Mouse (Mus musculus): ENCODE measurements around the gene Vkorc1. TPM values are rescaled to one million over a fixed set of nuclear protein-coding genes. Genes with fewer than 3 reads are reported as not detected.
A peak's percentile ranks its signal among the peaks of the same experiment; 100 is the strongest.

The Vkorc1 gene
- total RNA-seq, 2 experiments from 2014 or later, result 7.5 to 9.9 TPM

- peak; percentile 92 for DNase-seq (ENCODE audit: low spot score)
Measured at GRCm38 (mm10) chr7:127876467-127877348, 18.7 kb downstream of the Vkorc1 start, which contains the start of gene Zfp668. TSS of gene Zfp668 (minus strand) at chr7:127876828.

GRCm38 (mm10) chr7:127876041-127876466 lies 19.4 kb downstream of the Vkorc1 start, which contains the start of gene Zfp646:
TSS of gene Zfp646 (plus strand) at chr7:127876221.
- DNase-seq (ENCODE audit: low spot score), result peak; percentile 66

- peak; percentile 90 for DNase-seq (ENCODE audit: low spot score)
Measured at GRCm38 (mm10) chr7:127875627-127876001, 19.8 kb downstream of the Vkorc1 start.

GRCm38 (mm10) chr7:127874812-127875626 lies 20.4 kb downstream of the Vkorc1 start:
- DNase-seq (ENCODE audit: low spot score), result no peak

GRCm38 (mm10) chr7:127870136-127870821 lies 25.1 kb downstream of the Vkorc1 start:
- no peak for DNase-seq (ENCODE audit: low spot score)

GRCm38 (mm10) chr7:127869149-127869810 lies 26.1 kb downstream of the Vkorc1 start:
- peak; percentile 59 for DNase-seq (ENCODE audit: low spot score)

- DNase-seq (ENCODE audit: low spot score), result no peak
Measured at GRCm38 (mm10) chr7:127867641-127868040, 27.8 kb downstream of the Vkorc1 start.

- no peak for DNase-seq (ENCODE audit: low spot score)
Measured at GRCm38 (mm10) chr7:127866434-127866833, 29.0 kb downstream of the Vkorc1 start.

- no peak for DNase-seq (ENCODE audit: low spot score)
Measured at GRCm38 (mm10) chr7:127858258-127858657, 37.2 kb downstream of the Vkorc1 start.

GRCm38 (mm10) chr7:127850906-127851305 lies 44.5 kb downstream of the Vkorc1 start:
- peak; percentile 52 for DNase-seq (ENCODE audit: low spot score)

- DNase-seq (ENCODE audit: low spot score), result peak; percentile 26
Measured at GRCm38 (mm10) chr7:127849973-127850875, 45.2 kb downstream of the Vkorc1 start.

Other genes with a start within 250 kb of the Vkorc1 start
- 10 to 100 TPM; 26.2 to 37.9 TPM for gene Bcl7c, start 186.7 kb downstream of the Vkorc1 start, total RNA-seq (2021)
- gene Ctf1, start 182.9 kb downstream of the Vkorc1 start, total RNA-seq (2021), result 10 to 100 TPM; 17.3 to 17.5 TPM
- gene Ctf2, start 163.5 kb downstream of the Vkorc1 start, total RNA-seq (2021), result not detected
- 1 to 10 TPM; 1.4 to 1.7 TPM for gene Fbxl19, start 151.1 kb downstream of the Vkorc1 start, total RNA-seq (2021)
- 10 to 100 TPM; 11.4 TPM for gene Orai3, start 125.8 kb downstream of the Vkorc1 start, total RNA-seq (2021)
- 10 to 100 TPM; 16.2 to 17.6 TPM for gene Setd1a, start 118.9 kb downstream of the Vkorc1 start, total RNA-seq (2021)
- 1 to 10 TPM in 1 of 2 experiments, under 1 TPM in 1; 0.78 to 2.0 TPM for gene Gm49388, start 110.0 kb downstream of the Vkorc1 start, total RNA-seq (2021)
- 1 to 10 TPM; 4.2 TPM for gene Hsd3b7, start 95.0 kb downstream of the Vkorc1 start, total RNA-seq (2021)
- gene Stx4a, start 71.3 kb downstream of the Vkorc1 start, total RNA-seq (2021), result 10 to 100 TPM; 46.4 to 56.7 TPM
- gene Stx1b, start 71.1 kb downstream of the Vkorc1 start, total RNA-seq (2021), result 1 to 10 TPM in 1 of 2 experiments, under 1 TPM in 1; 0.74 to 1.2 TPM
- 10 to 100 TPM; 12.4 to 12.6 TPM for gene Zfp646, start 19.4 kb downstream of the Vkorc1 start, total RNA-seq (2021)
- 1 to 10 TPM; 3.2 to 4.1 TPM for gene Zfp668, start 18.8 kb downstream of the Vkorc1 start, total RNA-seq (2021)
- gene Prss53, start 4.6 kb downstream of the Vkorc1 start, total RNA-seq (2021), result 1 to 10 TPM; 1.9 TPM
- not detected for gene Gm21974, start 163 bp downstream of the Vkorc1 start, total RNA-seq (2021)
- 100 to 1,000 TPM; 169 to 173 TPM for gene Bckdk, start 8.5 kb upstream of the Vkorc1 start, total RNA-seq (2021)
- gene Kat8, start 16.9 kb upstream of the Vkorc1 start, total RNA-seq (2021), result 10 to 100 TPM; 23.1 to 24.7 TPM
- not detected for gene Prss8, start 34.5 kb upstream of the Vkorc1 start, total RNA-seq (2021)
- 1 to 10 TPM; 6.1 to 7.1 TPM for gene Prss36, start 51.1 kb upstream of the Vkorc1 start, total RNA-seq (2021)
- 10 to 100 TPM; 83.3 to 92.1 TPM for gene Fus, start 71.8 kb upstream of the Vkorc1 start, total RNA-seq (2021)
- under 1 TPM; 0.16 to 0.55 TPM for gene Pycard, start 98.2 kb upstream of the Vkorc1 start, total RNA-seq (2021)
- gene Trim72, start 108.3 kb upstream of the Vkorc1 start, total RNA-seq (2021), result 100 to 1,000 TPM; 195 to 222 TPM
- gene Itgam, start 167.0 kb upstream of the Vkorc1 start, total RNA-seq (2021), result 1 to 10 TPM; 1.2 to 1.8 TPM
- gene Gm49368, start 167.1 kb upstream of the Vkorc1 start, total RNA-seq (2021), result not detected
- gene Itgax, start 233.9 kb upstream of the Vkorc1 start, total RNA-seq (2021), result under 1 TPM; 0.09 to 0.52 TPM